Mouse (Mus musculus) liver, embryonic 16.5 days (tissue): Measurements from ENCODE around the gene D130040H23Rik. TPM values are rescaled to one million over a fixed set of nuclear protein-coding genes. Genes with fewer than 3 reads are reported as not detected.
A peak's percentile ranks its signal among the peaks of the same experiment; 100 is the strongest.
"Not testable (repeated sequence)": the region's sequence is repeated elsewhere in the genome, so short reads cannot be mapped to it uniquely, and the experiment has no call there.

Experiments
- ATAC-seq: fragments of 200-750 bp; cut with Nextera tagmentation; 2 replicates; pipeline ENCODE4 v1.8.0; 2017; ENCODE audit warnings: low read depth, mild to moderate bottlenecking, moderate number of reproducible peaks, moderate library complexity
- H3K27ac ChIP-seq: fragments of 300-500 bp; sonication (generic); 2 replicates; pipeline ENCODE4 v1.5.1; 2014; ENCODE audit warnings: mild to moderate bottlenecking, low read length
- H3K27me3 ChIP-seq: fragments of 300-500 bp; sonication (generic); 2 replicates; pipeline ENCODE4 v1.6.1; 2014; ENCODE audit warnings: low read depth, low read length, mixed read lengths; ENCODE audit not compliant: control insufficient read depth, insufficient read depth
- H3K36me3 ChIP-seq: fragments of 300-500 bp; sonication (generic); 2 replicates; pipeline ENCODE4 v1.6.1; 2014; ENCODE audit warnings: mild to moderate bottlenecking; ENCODE audit not compliant: control insufficient read depth, insufficient read depth
- H3K4me1 ChIP-seq: fragments of 300-500 bp; sonication (generic); 2 replicates; pipeline ENCODE4 v1.6.1; 2014; ENCODE audit warnings: low read depth, low read length, mixed read lengths; ENCODE audit not compliant: control insufficient read depth
- H3K4me2 ChIP-seq: fragments of 300-500 bp; sonication (generic); 2 replicates; pipeline ENCODE4 v1.6.1; 2014; ENCODE audit warnings: low read depth, low read length, mixed read lengths
- H3K4me3 ChIP-seq: fragments of 300-500 bp; sonication (generic); 2 replicates; pipeline ENCODE4 v1.5.1; 2014; ENCODE audit warnings: low read depth, mild to moderate bottlenecking, low read length
- H3K9ac ChIP-seq: fragments of 300-500 bp; sonication (generic); 2 replicates; pipeline ENCODE4 v1.6.1; 2014; ENCODE audit warnings: low read depth, low read length
- H3K9me3 ChIP-seq: fragments of 300-500 bp; sonication (generic); replicated peaks from 2 replicates; pipeline ENCODE4 v1.6.1; 2016; ENCODE audit warnings: low read length; ENCODE audit not compliant: control insufficient read depth
- WGBS: fragments of 180-500 bp; shearing (Covaris S2); extraction: QIAGEN DNeasy Blood & Tissue Kit; methylation state at CpG from one replicate; pipeline ENCODE4 v1.1.7; 2014; ENCODE audit not compliant: insufficient replicate concordance; 5-methylcytosine and 5-hydroxymethylcytosine counted together
- polyA plus RNA-seq: library from polyadenylated mRNA; unstranded; fragments of >200 nt; fragmentation: Nextera tagmentation; extraction: Ambion mirVana; gene quantifications from 2 replicates; pipeline ENCODE4 v1.2.1, GENCODE M21; 2015

Gene D130040H23Rik
- polyA plus RNA-seq: 0.67 and 0.77 TPM in 2 replicates

GRCm38 (mm10) chr8:69270386-69271202, at the start of gene D130040H23Rik:
Gene D130040H23Rik (plus strand): TSS chr8:69271080.
- Histone ChIP-seq H3K4me3 (peak within 1 kb of the TSS; percentile 54), H3K9me3 (no peaks in the 10 kb centered on the region), H3K27me3 (no peaks in the 10 kb centered on the region), H3K27ac (no peak within 1 kb of the TSS), H3K9ac (peak within 1 kb of the TSS; percentile 52), H3K36me3 (no peaks in the 10 kb centered on the region), H3K4me2 (peak within 1 kb of the TSS; percentile 46), H3K4me1 (no peaks in the 10 kb centered on the region)
- ATAC-seq: peak; percentile 97
- WGBS: 5% methylated on average over 12 of the region's 12 CpGs

- H3K27ac ChIP-seq: no peak overlapping the region
- H3K36me3 ChIP-seq: no peaks in the 10 kb centered on the region
- no peak overlapping the region for H3K4me3 ChIP-seq
- H3K27me3 ChIP-seq: no peaks in the 10 kb centered on the region
- no peak for ATAC-seq
- no peaks in the 10 kb centered on the region for H3K4me1 ChIP-seq
- WGBS: 60% methylated on average over 2 of the region's 2 CpGs
- H3K4me2 ChIP-seq: no peak overlapping the region
- no peak overlapping the region for H3K9ac ChIP-seq
- no peaks in the 10 kb centered on the region for H3K9me3 ChIP-seq
Observed at GRCm38 (mm10) chr8:69242541-69242940, 28.3 kb upstream of the D130040H23Rik start.

- no peak overlapping the region for H3K27ac ChIP-seq
- ATAC-seq: no peak
- no peak overlapping the region for H3K4me2 ChIP-seq
- no peak overlapping the region for H3K9ac ChIP-seq
- 51% methylated on average over 4 of the region's 4 CpGs for WGBS
- H3K9me3 ChIP-seq: no peaks in the 10 kb centered on the region
- H3K4me3 ChIP-seq: no peak overlapping the region
- no peaks in the 10 kb centered on the region for H3K27me3 ChIP-seq
- H3K4me1 ChIP-seq: no peaks in the 10 kb centered on the region
- H3K36me3 ChIP-seq: no peaks in the 10 kb centered on the region
Observed at GRCm38 (mm10) chr8:69268525-69268924, 2.4 kb upstream of the D130040H23Rik start.

- no peak for ATAC-seq
- peak overlapping the region; percentile 54 for H3K4me3 ChIP-seq
- peak overlapping the region; percentile 46 for H3K4me2 ChIP-seq
- H3K4me1 ChIP-seq: no peaks in the 10 kb centered on the region
- peak overlapping the region; percentile 52 for H3K9ac ChIP-seq
- no peaks in the 10 kb centered on the region for H3K36me3 ChIP-seq
- no peaks in the 10 kb centered on the region for H3K27me3 ChIP-seq
- 13% methylated on average over 6 of the region's 6 CpGs for WGBS
- no peak overlapping the region for H3K27ac ChIP-seq
- H3K9me3 ChIP-seq: no peaks in the 10 kb centered on the region
Observed at GRCm38 (mm10) chr8:69271203-69271554, 299 bp downstream of the D130040H23Rik start.

- 76% methylated on average over 6 of the region's 6 CpGs for WGBS
- Histone ChIP-seq H3K27ac (no peak overlapping the region), H3K36me3 (no peaks in the 10 kb centered on the region), H3K27me3 (no peaks in the 10 kb centered on the region), H3K4me2 (no peak overlapping the region), H3K9ac (no peak overlapping the region), H3K9me3 (no peaks in the 10 kb centered on the region), H3K4me3 (no peak overlapping the region), H3K4me1 (no peaks in the 10 kb centered on the region)
- no peak for ATAC-seq
Observed at GRCm38 (mm10) chr8:69272435-69272834, 1.6 kb downstream of the D130040H23Rik start.

GRCm38 (mm10) chr8:69324771-69325170, 53.9 kb downstream of the D130040H23Rik start:
- 58% methylated on average over 2 of the region's 2 CpGs for WGBS
- Histone ChIP-seq H3K27me3 (no peaks in the 10 kb centered on the region), H3K4me2 (no peak overlapping the region), H3K9me3 (no peaks in the 10 kb centered on the region), H3K36me3 (no peaks in the 10 kb centered on the region), H3K4me1 (no peaks in the 10 kb centered on the region), H3K27ac (no peak overlapping the region), H3K4me3 (no peak overlapping the region), H3K9ac (no peak overlapping the region)
- no peak for ATAC-seq

- H3K27me3 ChIP-seq: no peaks in the 10 kb centered on the region
- ATAC-seq: 0 out of 2 replicates have a peak, but pooled peaks have one; percentile 27
- no peak overlapping the region for H3K27ac ChIP-seq
- H3K9ac ChIP-seq: no peak overlapping the region
- H3K36me3 ChIP-seq: no peaks in the 10 kb centered on the region
- peak overlapping the region; percentile 62 for H3K4me2 ChIP-seq
- H3K4me3 ChIP-seq: peak overlapping the region; percentile 26
- no peaks in the 10 kb centered on the region for H3K4me1 ChIP-seq
- H3K9me3 ChIP-seq: no peaks in the 10 kb centered on the region
- 8% methylated on average over 24 of the region's 24 CpGs for WGBS
Observed at GRCm38 (mm10) chr8:69328301-69329288, 57.7 kb downstream of the D130040H23Rik start.

GRCm38 (mm10) chr8:69329289-69329688, 58.4 kb downstream of the D130040H23Rik start:
- not testable (repeated sequence) for H3K27ac ChIP-seq, H3K9me3 ChIP-seq, H3K36me3 ChIP-seq, H3K4me1 ChIP-seq, ATAC-seq, H3K9ac ChIP-seq, H3K27me3 ChIP-seq
- WGBS: 17% methylated on average over 6 of the region's 6 CpGs
- H3K4me3 ChIP-seq: peak overlapping the region; percentile 26; the same call in 1 of the 2 replicates
- H3K4me2 ChIP-seq: peak overlapping the region; percentile 62
